Mouse (Mus musculus) liver, embryonic 13.5 days (tissue): Measurements from ENCODE around the gene Klf16. TPM values are rescaled to one million over a fixed set of nuclear protein-coding genes. Genes with fewer than 3 reads are reported as not detected.
A peak's percentile ranks its signal among the peaks of the same experiment; 100 is the strongest.

ENCODE experiments used
- ATAC-seq: fragments of 200-750 bp; cut with Nextera tagmentation; 2 replicates; pipeline ENCODE4 v1.8.0; 2017; ENCODE audit warnings: low read depth, mild to moderate bottlenecking, moderate number of reproducible peaks, moderate library complexity
- DNase-seq: peaks from one replicate; pipeline ENCODE4 v3.0.0; 2022
- H3K27ac ChIP-seq: fragments of 300-500 bp; sonication (generic); 2 replicates; pipeline ENCODE4 v1.5.1; 2015; ENCODE audit warnings: moderate library complexity, mild to moderate bottlenecking, inconsistent platforms
- H3K27me3 ChIP-seq: fragments of 300-500 bp; sonication (generic); 2 replicates; pipeline ENCODE4 v1.6.1; 2015; ENCODE audit warnings: mild to moderate bottlenecking, inconsistent platforms
- H3K36me3 ChIP-seq: fragments of 300-500 bp; sonication (generic); 2 replicates; pipeline ENCODE4 v1.6.1; 2015; ENCODE audit warnings: mild to moderate bottlenecking, inconsistent platforms
- H3K4me1 ChIP-seq: fragments of 300-500 bp; sonication (generic); replicated peaks from 2 replicates; pipeline ENCODE4 v1.6.1; 2015; ENCODE audit warnings: inconsistent platforms
- H3K4me2 ChIP-seq: fragments of 300-500 bp; sonication (generic); 2 replicates; pipeline ENCODE4 v1.6.1; 2015; ENCODE audit warnings: inconsistent platforms, mild to moderate bottlenecking, moderate library complexity
- H3K4me3 ChIP-seq: fragments of 300-500 bp; sonication (generic); replicated peaks from 2 replicates; pipeline ENCODE4 v1.5.1; 2015; ENCODE audit warnings: mild to moderate bottlenecking, inconsistent platforms
- H3K9ac ChIP-seq: fragments of 300-500 bp; sonication (generic); 2 replicates; pipeline ENCODE4 v1.6.1; 2015; ENCODE audit warnings: mild to moderate bottlenecking, inconsistent platforms
- H3K9me3 ChIP-seq: fragments of 300-500 bp; sonication (generic); replicated peaks from 2 replicates; pipeline ENCODE4 v1.6.1; 2016; ENCODE audit warnings: inconsistent platforms
- WGBS: fragments of 180-500 bp; shearing (Covaris S2); methylation state at CpG from one replicate; pipeline ENCODE4 v1.1.7; 2015; ENCODE audit not compliant: insufficient replicate concordance; 5-methylcytosine and 5-hydroxymethylcytosine counted together
- polyA plus RNA-seq: library from polyadenylated mRNA; unstranded; fragments of >200 nt; fragmentation: Nextera tagmentation; extraction: Ambion mirVana; gene quantifications from 2 replicates; pipeline ENCODE4 v1.2.1, GENCODE M21; 2015

Gene Klf16
- polyA plus RNA-seq, 1 experiment from 2014 or later: 14.1 TPM

DNA sequence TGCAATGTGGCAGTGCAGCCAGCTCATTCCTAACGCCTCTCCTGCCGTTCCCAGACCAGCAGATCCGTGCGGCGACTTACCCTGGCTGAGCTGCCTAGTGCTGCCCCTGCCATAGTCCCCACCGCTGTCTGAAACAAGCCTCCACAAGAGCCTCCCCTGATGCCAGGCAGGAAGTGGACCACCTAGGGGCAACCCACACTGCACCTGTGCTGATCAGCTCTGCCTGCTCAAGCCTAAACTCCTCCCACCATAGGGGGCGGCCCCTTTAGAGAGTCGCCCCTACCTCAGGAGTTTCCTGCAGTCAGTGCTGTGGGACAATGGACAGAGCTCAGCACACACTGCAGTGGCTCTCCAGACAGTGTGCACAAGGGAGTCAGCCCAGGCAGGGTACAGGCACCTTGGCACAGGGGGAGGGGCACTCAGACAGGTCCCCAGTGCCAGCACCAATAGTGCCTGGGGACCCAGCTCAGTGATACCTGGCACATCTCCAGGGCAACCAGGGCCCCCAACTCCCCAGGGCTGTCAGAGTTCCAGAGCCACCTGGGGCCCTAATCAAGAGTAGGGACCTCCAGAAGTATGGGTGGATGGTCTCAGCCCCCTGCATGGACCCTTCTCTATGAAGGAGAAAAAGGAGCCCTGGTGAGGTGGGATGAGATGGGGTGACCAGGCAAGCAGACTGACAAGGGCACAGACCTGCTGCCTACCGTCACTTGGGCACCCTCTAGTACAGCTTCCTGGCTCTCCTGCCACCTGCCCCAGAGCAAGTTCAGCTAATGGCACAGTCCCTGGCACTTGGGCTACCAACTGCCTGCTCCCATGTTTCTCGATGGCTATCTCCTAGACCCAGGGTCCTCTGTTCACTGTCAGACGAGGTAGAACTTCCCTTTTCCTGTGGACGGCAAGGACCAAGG lies 7.8 kb upstream of the Klf16 start:
- ATAC-seq: no peak; the same call in 1 of the 2 replicates
- 66% methylated on average over 12 of the region's 12 CpGs for WGBS
- Histone ChIP-seq H3K36me3 (peaks cover 47% of the 10 kb centered on the region), H3K9ac (peak overlapping the region; percentile 26), H3K27ac (peak overlapping the region; percentile 50; the same call in 1 of the 2 replicates), H3K4me3 (no peak overlapping the region), H3K27me3 (no peaks in the 10 kb centered on the region), H3K4me1 (peaks cover 71% of the 10 kb centered on the region), H3K9me3 (no peaks in the 10 kb centered on the region), H3K4me2 (no peak overlapping the region)
- DNase-seq: no peak

- Histone ChIP-seq H3K9ac (peak overlapping the region; percentile 22; the same call in 1 of the 2 replicates), H3K27ac (peak overlapping the region; percentile 50), H3K9me3 (no peaks in the 10 kb centered on the region), H3K4me2 (no peak overlapping the region), H3K36me3 (peaks cover 47% of the 10 kb centered on the region), H3K4me3 (no peak overlapping the region), H3K4me1 (peaks cover 72% of the 10 kb centered on the region), H3K27me3 (no peaks in the 10 kb centered on the region)
- ATAC-seq: no peak; the same call in 1 of the 2 replicates
- no peak for DNase-seq
- WGBS: 57% methylated on average over 12 of the region's 12 CpGs
These were observed 6.9 kb upstream of the Klf16 start for GRCm38 (mm10) chr10:80584045-80584488.

DNA sequence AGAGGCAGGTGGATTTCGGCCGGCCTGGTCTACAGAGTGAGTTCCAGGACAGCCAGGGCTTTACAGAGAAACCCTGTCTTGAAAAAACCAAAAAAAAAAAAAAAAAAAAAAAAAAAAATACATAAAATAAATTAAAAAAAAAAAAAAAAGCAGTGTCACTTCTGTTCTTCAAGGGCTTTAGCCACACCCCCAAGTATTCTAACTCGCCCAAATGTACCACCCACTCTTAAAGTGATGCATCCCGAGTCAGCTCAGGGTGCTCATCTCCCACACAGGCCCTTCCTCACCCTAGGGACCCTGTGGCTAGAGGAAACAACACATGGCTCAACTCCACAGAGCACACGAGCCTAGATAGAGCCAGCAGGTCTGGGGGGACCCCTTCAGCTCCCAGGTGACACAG lies 5.9 kb upstream of the Klf16 start:
- Histone ChIP-seq H3K4me1 (peaks cover 72% of the 10 kb centered on the region), H3K9me3 (no peaks in the 10 kb centered on the region), H3K36me3 (peaks cover 47% of the 10 kb centered on the region), H3K4me2 (no peak overlapping the region), H3K4me3 (no peak overlapping the region), H3K27me3 (no peaks in the 10 kb centered on the region), H3K27ac (no peak overlapping the region; the same call in 1 of the 2 replicates), H3K9ac (no peak overlapping the region)
- DNase-seq (no peak), ATAC-seq (no peak)
- 72% methylated on average over 5 of the region's 5 CpGs for WGBS

DNA sequence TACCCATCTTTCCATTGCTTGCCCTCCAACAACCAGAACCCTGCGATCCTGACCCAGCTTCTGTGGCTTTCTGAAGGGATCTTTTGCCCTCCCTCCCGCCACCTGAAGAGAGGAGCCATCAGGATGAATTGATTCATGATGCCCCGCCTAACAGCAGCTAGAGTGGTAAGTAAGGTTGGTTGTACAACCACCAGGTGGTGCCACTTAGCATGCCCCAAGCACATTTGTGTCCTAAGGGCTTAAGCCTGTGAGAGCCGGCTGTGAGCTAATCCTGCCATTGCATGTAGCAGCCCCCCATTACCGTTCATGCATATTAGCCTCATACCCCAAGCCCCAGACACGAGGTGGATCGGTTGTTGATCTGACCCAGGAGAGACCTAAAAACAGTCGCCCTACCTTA lies 1.8 kb upstream of the Klf16 start:
- Histone ChIP-seq H3K4me1 (peaks cover 63% of the 10 kb centered on the region), H3K9ac (peak overlapping the region; percentile 75), H3K9me3 (no peaks in the 10 kb centered on the region), H3K27me3 (no peaks in the 10 kb centered on the region), H3K27ac (peak overlapping the region; percentile 99), H3K36me3 (peaks cover 26% of the 10 kb centered on the region), H3K4me3 (peak overlapping the region; percentile 96), H3K4me2 (peak overlapping the region; percentile 100)
- ATAC-seq (peak; percentile 44), DNase-seq (peak; percentile 78)
- WGBS: 6% methylated on average over 8 of the region's 8 CpGs

GRCm38 (mm10) chr10:80578131-80578750 lies 1.1 kb upstream of the Klf16 start:
- peaks cover 63% of the 10 kb centered on the region for H3K4me1 ChIP-seq
- under 1% methylated on average over 29 of the region's 29 CpGs for WGBS

DNA sequence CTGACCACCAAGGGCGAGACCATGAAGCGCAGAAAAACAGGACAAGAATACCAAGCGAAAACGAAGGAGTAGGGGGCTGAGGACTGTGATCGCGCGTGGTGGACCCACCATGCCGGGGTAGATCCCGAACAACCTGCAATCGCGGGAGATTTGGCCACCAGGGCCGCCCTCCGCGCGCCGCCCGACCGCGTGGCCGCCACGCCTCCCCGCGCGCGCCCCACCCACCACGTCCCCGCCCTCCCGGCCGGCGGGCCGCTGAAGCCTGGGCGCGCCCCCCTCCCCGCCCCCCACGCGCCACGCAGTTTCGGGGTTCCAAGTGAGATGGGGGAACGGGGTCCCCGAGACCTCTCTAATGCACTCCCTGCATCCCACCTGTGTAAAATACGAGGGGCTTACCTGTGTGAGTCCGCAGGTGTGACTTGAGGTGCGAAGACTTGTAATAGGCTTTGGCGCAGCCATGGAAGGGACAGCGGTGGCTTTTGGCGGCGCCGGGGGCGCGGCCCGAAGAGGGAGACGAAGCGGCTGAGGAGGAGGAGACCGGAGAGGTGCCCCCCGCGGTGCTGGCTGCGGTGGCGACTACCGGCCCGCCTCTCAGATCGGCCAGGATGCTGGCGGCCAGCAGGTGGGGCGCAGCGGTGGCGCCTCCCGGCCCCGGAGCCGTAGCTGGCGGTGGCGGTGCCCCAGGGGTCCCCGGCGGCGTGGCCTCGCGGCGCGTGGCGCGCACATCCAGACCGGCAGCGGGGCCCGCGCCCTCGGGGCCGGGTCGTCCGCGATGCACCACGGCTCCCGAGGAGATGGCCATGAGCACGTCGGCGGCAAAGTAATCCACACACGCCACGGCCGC lies 548 bp downstream of the Klf16 start:
- Histone ChIP-seq H3K27me3 (no peaks in the 10 kb centered on the region), H3K36me3 (peaks cover 13% of the 10 kb centered on the region; the same call in 1 of the 2 replicates), H3K9ac (peak overlapping the region; percentile 98), H3K4me3 (peak overlapping the region; percentile 96), H3K9me3 (no peaks in the 10 kb centered on the region), H3K4me2 (peak overlapping the region; percentile 100), H3K4me1 (peaks cover 78% of the 10 kb centered on the region), H3K27ac (peak overlapping the region; percentile 99)
- peak; percentile 67 for DNase-seq
- under 1% methylated on average over 93 of the region's 96 CpGs for WGBS
- ATAC-seq: no peak

More at GRCm38 (mm10) chr10:80578131-80578750, 1.1 kb upstream of the Klf16 start:
- H3K27me3 ChIP-seq: no peaks in the 10 kb centered on the region
- DNase-seq (peak; percentile 84), ATAC-seq (peak; percentile 52)
- H3K27ac ChIP-seq: peak overlapping the region; percentile 99
- peak overlapping the region; percentile 96 for H3K4me3 ChIP-seq
- H3K9me3 ChIP-seq: no peaks in the 10 kb centered on the region
- H3K9ac ChIP-seq: peak overlapping the region; percentile 75
- peak overlapping the region; percentile 100 for H3K4me2 ChIP-seq
- H3K36me3 ChIP-seq: peaks cover 24% of the 10 kb centered on the region

DNA sequence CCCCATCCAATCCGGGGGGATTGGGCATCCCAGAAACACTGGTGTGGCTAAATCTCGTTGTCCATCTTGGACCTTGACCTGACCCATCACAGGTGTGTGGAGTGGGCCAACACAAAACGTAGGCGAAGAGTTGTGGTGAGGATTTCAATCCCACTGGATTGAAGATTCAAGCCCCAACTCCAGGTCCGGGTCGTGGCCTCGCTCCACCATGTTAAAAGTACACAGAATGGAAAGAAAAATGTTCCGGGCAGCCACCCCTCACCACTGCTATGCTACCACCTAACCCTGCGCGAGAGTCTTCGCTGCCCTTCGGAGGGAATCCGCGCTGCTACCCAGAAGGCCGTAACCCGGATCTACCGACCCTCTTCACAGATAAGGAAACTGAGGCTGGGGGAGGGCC lies 1.2 kb downstream of the Klf16 start:
- H3K9ac ChIP-seq: peak overlapping the region; percentile 98
- peak overlapping the region; percentile 100 for H3K4me2 ChIP-seq
- ATAC-seq (no peak), DNase-seq (no peak)
- no peaks in the 10 kb centered on the region for H3K27me3 ChIP-seq
- H3K27ac ChIP-seq: peak overlapping the region; percentile 99
- H3K4me1 ChIP-seq: peaks cover 84% of the 10 kb centered on the region
- H3K4me3 ChIP-seq: peak overlapping the region; percentile 96
- peaks cover 13% of the 10 kb centered on the region; the same call in 1 of the 2 replicates for H3K36me3 ChIP-seq
- WGBS: 3% methylated on average over 17 of the region's 17 CpGs
- no peaks in the 10 kb centered on the region for H3K9me3 ChIP-seq

DNA sequence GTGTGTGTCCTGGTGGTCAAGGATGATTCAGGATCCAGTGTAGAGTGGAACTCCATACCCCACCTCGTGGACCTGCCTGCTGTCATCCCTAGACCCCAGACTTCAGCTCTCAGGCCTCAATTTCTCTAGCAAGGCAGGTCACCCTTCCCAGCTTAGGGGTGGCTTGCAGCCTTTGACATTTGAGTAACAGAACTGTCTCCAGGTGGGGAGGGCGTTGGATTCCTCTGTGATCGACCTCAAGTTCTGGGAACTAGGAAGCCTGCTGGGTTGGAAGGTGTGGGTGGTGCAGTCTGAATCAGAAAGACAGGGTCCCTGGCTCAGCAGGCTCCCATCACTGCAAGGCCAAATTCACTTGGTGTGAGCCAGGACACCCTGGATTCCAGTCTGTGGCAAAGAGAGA lies 2.2 kb downstream of the Klf16 start:
- H3K9me3 ChIP-seq: no peaks in the 10 kb centered on the region
- ATAC-seq (no peak), DNase-seq (no peak)
- peaks cover 13% of the 10 kb centered on the region; the same call in 1 of the 2 replicates for H3K36me3 ChIP-seq
- H3K27me3 ChIP-seq: no peaks in the 10 kb centered on the region
- H3K27ac ChIP-seq: peak overlapping the region; percentile 99
- H3K9ac ChIP-seq: peak overlapping the region; percentile 98
- 55% methylated on average over 3 of the region's 3 CpGs for WGBS
- H3K4me1 ChIP-seq: peaks cover 90% of the 10 kb centered on the region
- peak overlapping the region; percentile 100 for H3K4me2 ChIP-seq
- H3K4me3 ChIP-seq: peak overlapping the region; percentile 96

DNA sequence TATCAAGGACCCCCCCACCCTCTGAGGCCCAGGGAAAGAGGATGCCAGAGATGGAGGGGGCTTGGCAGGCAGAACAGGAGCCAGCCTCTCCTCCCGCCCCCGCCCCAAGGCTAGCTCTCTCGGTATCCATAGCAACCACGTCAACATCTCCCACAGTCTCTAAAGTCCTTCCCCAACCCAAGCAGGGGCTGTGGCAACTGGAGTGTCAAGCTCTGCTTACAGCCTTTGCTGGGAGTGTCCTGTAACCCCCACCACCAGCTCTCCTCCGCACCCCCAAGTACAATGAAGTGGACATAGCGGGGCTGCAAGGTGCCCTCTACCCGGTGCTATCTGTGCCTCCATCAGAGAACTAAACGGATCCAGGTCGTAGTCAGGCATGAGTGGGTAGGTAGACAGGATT lies 3.2 kb downstream of the Klf16 start:
- H3K9me3 ChIP-seq: no peaks in the 10 kb centered on the region
- no peak for DNase-seq
- no peaks in the 10 kb centered on the region for H3K27me3 ChIP-seq
- peak overlapping the region; percentile 98 for H3K9ac ChIP-seq
- no peak for ATAC-seq
- H3K27ac ChIP-seq: peak overlapping the region; percentile 99
- H3K4me3 ChIP-seq: peak overlapping the region; percentile 96
- peaks cover 88% of the 10 kb centered on the region for H3K4me1 ChIP-seq
- H3K4me2 ChIP-seq: peak overlapping the region; percentile 100
- H3K36me3 ChIP-seq: peaks cover 14% of the 10 kb centered on the region
- 54% methylated on average over 9 of the region's 9 CpGs for WGBS

DNA sequence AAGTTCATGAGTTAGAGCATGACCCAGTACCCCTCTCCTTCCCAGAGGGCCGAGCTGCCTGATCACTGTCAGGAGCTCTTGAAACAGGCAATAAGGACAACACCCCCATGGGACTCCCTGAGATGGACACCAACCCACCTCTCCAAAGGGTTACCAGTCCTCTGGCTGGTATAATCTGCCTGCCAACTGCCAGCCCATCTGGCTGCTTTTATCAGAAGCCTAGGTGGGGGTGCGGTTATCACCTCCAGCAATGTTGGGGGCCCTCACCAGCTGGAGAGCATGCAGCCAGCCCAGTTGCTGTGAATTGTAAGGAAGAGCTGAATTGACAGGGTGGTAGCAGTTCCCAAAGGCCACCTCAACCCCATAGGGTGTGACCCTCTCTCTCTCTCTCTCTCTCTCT lies 4.6 kb downstream of the Klf16 start:
- Histone ChIP-seq H3K4me1 (peaks cover 90% of the 10 kb centered on the region), H3K9me3 (no peaks in the 10 kb centered on the region), H3K27me3 (no peaks in the 10 kb centered on the region), H3K36me3 (peaks cover 29% of the 10 kb centered on the region), H3K4me2 (peak overlapping the region; percentile 100), H3K4me3 (peak overlapping the region; percentile 96), H3K9ac (peak overlapping the region; percentile 98), H3K27ac (peak overlapping the region; percentile 99)
- ATAC-seq (peak; percentile 65), DNase-seq (peak; percentile 83)
- whole genome bisulfite sequencing: 21% methylated on average over 2 of the region's 2 CpGs
